Mouse (Mus musculus): ENCODE data around the gene Tmcc3. TPM values are rescaled to one million over a fixed set of nuclear protein-coding genes. Genes with fewer than 3 reads are reported as not detected.

Tmcc3 gene
- polyA plus RNA-seq, 1 experiment from 2014 or later = 20.8 TPM

- no peak overlapping the region for H3K27ac ChIP-seq (replicated peaks)
- H3K9me3 ChIP-seq (ENCODE audit: control insufficient read depth, low read length) = no peaks in the 10 kb centered on the region
- DNase-seq (ENCODE audit: low spot score) (no peak), ATAC-seq (ENCODE audit: low FRiP score, low TSS enrichment) (no peak)
- TF ChIP-seq EP300 (optimal IDR thresholded peaks at IDR 0.05) = no peak
- no peak overlapping the region for H3K4me2 ChIP-seq (replicated peaks; ENCODE audit: low read depth)
- H3K9ac ChIP-seq (ENCODE audit: low read length) = no peak overlapping the region
- no peaks in the 10 kb centered on the region for H3K27me3 ChIP-seq (ENCODE audit: control insufficient read depth, insufficient read depth, low read length)
- WGBS = 30% methylated on average over 8 of the region's 8 CpGs
- H3K4me3 ChIP-seq (ENCODE audit: low read depth, low read length) = no peak overlapping the region
- H3K36me3 ChIP-seq (ENCODE audit: control insufficient read depth, insufficient read depth, low read length) = no peaks in the 10 kb centered on the region
- peaks cover 7% of the 10 kb centered on the region; the same call in 1 of the 2 replicates for H3K4me1 ChIP-seq (replicated peaks; ENCODE audit: control insufficient read depth, insufficient read depth)
Measured at GRCm38 (mm10) chr10:94413770-94414651, 102.3 kb downstream of the Tmcc3 start.

GRCm38 (mm10) chr10:94415950-94416844 is 104.4 kb downstream of the Tmcc3 start:
- TF ChIP-seq EP300 (optimal IDR thresholded peaks at IDR 0.05) = no peak
- TF ChIP-seq CTCF (IDR thresholded peaks at IDR 0.05; ENCODE audit: low read depth) = no peak
- no peak overlapping the region for H3K4me3 ChIP-seq (ENCODE audit: low read depth, low read length)
- peaks cover 7% of the 10 kb centered on the region; the same call in 1 of the 2 replicates for H3K4me1 ChIP-seq (replicated peaks; ENCODE audit: control insufficient read depth, insufficient read depth)
- no peak overlapping the region for H3K27ac ChIP-seq (replicated peaks)
- peak overlapping the region; percentile 20 for H3K4me2 ChIP-seq (replicated peaks; ENCODE audit: low read depth)
- WGBS = 30% methylated on average over 22 of the region's 22 CpGs
- H3K36me3 ChIP-seq (ENCODE audit: control insufficient read depth, insufficient read depth, low read length) = no peaks in the 10 kb centered on the region
- peak; percentile 41; the same call in 1 of the 2 replicates for ATAC-seq (ENCODE audit: low FRiP score, low TSS enrichment)
- H3K27me3 ChIP-seq (ENCODE audit: control insufficient read depth, insufficient read depth, low read length) = no peaks in the 10 kb centered on the region
- DNase-seq (ENCODE audit: low spot score) = no peak
- no peaks in the 10 kb centered on the region for H3K9me3 ChIP-seq (ENCODE audit: control insufficient read depth, low read length)
- H3K9ac ChIP-seq (ENCODE audit: low read length) = no peak overlapping the region

GRCm38 (mm10) chr10:94417643-94418042 is 105.9 kb downstream of the Tmcc3 start:
- Histone ChIP-seq H3K36me3 (ENCODE audit: control insufficient read depth, insufficient read depth, low read length) (no peaks in the 10 kb centered on the region), H3K27me3 (ENCODE audit: control insufficient read depth, insufficient read depth, low read length) (no peaks in the 10 kb centered on the region), H3K4me3 (ENCODE audit: low read depth, low read length) (no peak overlapping the region), H3K4me1 (replicated peaks; ENCODE audit: control insufficient read depth, insufficient read depth) (peaks cover 7% of the 10 kb centered on the region; the same call in 1 of the 2 replicates), H3K4me2 (replicated peaks; ENCODE audit: low read depth) (no peak overlapping the region), H3K27ac (replicated peaks) (no peak overlapping the region), H3K9ac (ENCODE audit: low read length) (no peak overlapping the region), H3K9me3 (ENCODE audit: control insufficient read depth, low read length) (no peaks in the 10 kb centered on the region)
- no peak for TF ChIP-seq EP300 (optimal IDR thresholded peaks at IDR 0.05)
- no peak for TF ChIP-seq CTCF (IDR thresholded peaks at IDR 0.05; ENCODE audit: low read depth)
- DNase-seq (ENCODE audit: low spot score) (no peak), ATAC-seq (ENCODE audit: low FRiP score, low TSS enrichment) (no peak)
- 48% methylated on average over 4 of the region's 4 CpGs for WGBS

- DNase-seq (ENCODE audit: low spot score) (peak; percentile 72), ATAC-seq (ENCODE audit: low FRiP score, low TSS enrichment) (peak; percentile 85)
- Histone ChIP-seq H3K27me3 (ENCODE audit: control insufficient read depth, insufficient read depth, low read length) (no peaks in the 10 kb centered on the region), H3K4me1 (replicated peaks; ENCODE audit: control insufficient read depth, insufficient read depth) (no peaks in the 10 kb centered on the region), H3K27ac (replicated peaks) (no peak overlapping the region), H3K9me3 (ENCODE audit: control insufficient read depth, low read length) (no peaks in the 10 kb centered on the region), H3K4me3 (ENCODE audit: low read depth, low read length) (no peak overlapping the region), H3K9ac (ENCODE audit: low read length) (no peak overlapping the region), H3K36me3 (ENCODE audit: control insufficient read depth, insufficient read depth, low read length) (no peaks in the 10 kb centered on the region), H3K4me2 (replicated peaks; ENCODE audit: low read depth) (peak overlapping the region; percentile 18)
- no peak for TF ChIP-seq CTCF (IDR thresholded peaks at IDR 0.05; ENCODE audit: low read depth)
- no peak for TF ChIP-seq EP300 (optimal IDR thresholded peaks at IDR 0.05)
- whole genome bisulfite sequencing = 27% methylated on average over 12 of the region's 12 CpGs
Measured at GRCm38 (mm10) chr10:94426000-94426920, 114.5 kb downstream of the Tmcc3 start.

- Histone ChIP-seq H3K27me3 (ENCODE audit: control insufficient read depth, insufficient read depth, low read length) (no peaks in the 10 kb centered on the region), H3K4me3 (ENCODE audit: low read depth, low read length) (no peak overlapping the region), H3K9ac (ENCODE audit: low read length) (no peak overlapping the region), H3K4me2 (replicated peaks; ENCODE audit: low read depth) (no peak overlapping the region), H3K4me1 (replicated peaks; ENCODE audit: control insufficient read depth, insufficient read depth) (no peaks in the 10 kb centered on the region), H3K36me3 (ENCODE audit: control insufficient read depth, insufficient read depth, low read length) (no peaks in the 10 kb centered on the region), H3K9me3 (ENCODE audit: control insufficient read depth, low read length) (no peaks in the 10 kb centered on the region), H3K27ac (replicated peaks) (no peak overlapping the region)
- WGBS = 72% methylated on average over 15 of the region's 15 CpGs
- DNase-seq (ENCODE audit: low spot score) (no peak), ATAC-seq (ENCODE audit: low FRiP score, low TSS enrichment) (no peak)
- no peak for TF ChIP-seq CTCF (IDR thresholded peaks at IDR 0.05; ENCODE audit: low read depth)
- TF ChIP-seq EP300 (optimal IDR thresholded peaks at IDR 0.05) = no peak
Measured at GRCm38 (mm10) chr10:94426921-94427270, 115.1 kb downstream of the Tmcc3 start.

Data from stomach, postnatal 0 days (tissue).